Mouse (Mus musculus): Measurements from ENCODE around the gene Fam57a.

The Fam57a gene

GRCm38 (mm10) chr11:76243811-76244546 is 64.5 kb downstream of the Fam57a start:
- in situ Hi-C loops (cut with MboI, MseI) = no loop called here

DNA sequence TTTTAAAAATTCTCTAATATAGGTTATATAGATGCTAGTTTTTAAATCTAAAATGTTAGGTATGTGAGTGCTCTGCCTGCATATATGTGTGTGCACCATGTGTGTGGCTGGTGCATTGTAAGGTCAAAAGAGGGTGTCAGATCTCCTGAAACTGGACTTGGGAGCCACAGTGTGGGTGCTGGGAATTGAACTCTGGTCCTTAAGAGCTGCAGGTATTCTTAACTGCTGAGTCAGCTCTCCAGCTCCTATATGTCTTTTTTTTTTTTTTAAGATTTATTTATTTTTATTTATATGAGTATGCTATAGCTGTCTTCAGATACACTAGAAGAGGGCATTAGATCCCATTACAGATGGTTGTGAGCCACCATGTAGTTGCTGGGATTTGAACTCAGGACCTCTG is 67.0 kb downstream of the Fam57a start:
- in situ Hi-C loops (cut with MboI, MseI) = no loop called here

- in situ Hi-C loops (cut with MboI, MseI) = no loop called here
Measured at GRCm38 (mm10) chr11:76247239-76247638, 67.8 kb downstream of the Fam57a start.

DNA sequence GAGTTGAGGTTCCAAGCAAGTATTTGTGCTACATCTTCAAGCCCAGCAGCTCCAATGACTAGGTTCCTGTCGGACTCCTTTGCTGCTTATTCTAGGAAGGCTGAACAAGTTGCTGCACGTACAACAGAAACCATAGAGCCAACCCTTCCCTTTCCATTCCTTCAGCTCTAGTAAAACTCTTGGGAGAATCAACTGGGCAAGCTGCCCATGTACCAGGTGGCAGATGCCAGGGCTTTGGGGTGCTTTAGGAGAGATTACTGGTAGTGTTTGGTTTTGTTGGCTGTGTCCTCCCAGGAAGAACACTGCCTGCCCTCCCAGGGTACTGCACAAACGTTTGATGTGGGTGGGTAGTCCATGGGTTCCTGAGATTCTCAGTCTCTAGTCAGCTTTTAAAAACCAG is 72.6 kb downstream of the Fam57a start:
- in situ Hi-C loops (cut with MboI, MseI) = loop anchor here (5.0 kb wide), 1 partner anchor 155 kb away; the partner anchor contains the start of gene Timm22

DNA sequence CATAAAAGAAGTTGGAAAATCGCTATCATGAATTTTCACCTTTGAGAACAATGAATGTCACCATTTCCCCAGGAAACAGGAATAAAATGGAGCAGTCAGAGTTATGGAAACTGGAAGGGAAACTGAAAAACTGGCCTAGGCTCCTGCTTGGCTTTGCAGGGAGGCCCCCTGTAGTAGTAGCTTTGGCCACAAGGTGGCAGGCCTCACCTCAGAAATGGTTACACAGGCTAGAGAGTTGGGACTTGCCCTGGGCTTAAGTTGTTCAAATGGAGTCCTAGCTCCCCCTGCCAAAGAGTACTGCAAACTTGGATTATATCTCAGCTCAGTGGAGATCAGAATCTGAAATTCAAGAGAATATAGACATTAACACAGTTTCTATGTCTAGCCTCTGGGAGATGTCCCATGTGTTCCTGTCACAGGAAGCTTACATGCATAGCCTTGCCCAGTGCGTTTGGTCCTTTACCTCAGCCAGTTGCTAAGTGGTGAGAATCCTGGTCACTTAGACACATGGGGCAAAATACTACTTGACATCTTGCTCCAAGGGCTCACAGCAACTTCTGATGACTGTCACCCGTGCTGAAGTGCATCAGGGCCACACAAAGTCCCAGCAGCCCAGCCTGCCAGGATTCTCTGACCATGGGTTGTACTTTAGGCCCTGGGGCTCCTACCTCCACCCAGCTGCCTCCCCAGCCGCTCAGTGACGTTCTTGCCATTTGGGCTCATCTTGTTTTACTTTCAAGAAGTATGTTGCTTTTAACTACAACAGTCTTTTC is 73.9 kb downstream of the Fam57a start:
- in situ Hi-C loops (cut with MboI, MseI) = loop anchor here (5.0 kb wide), 1 partner anchor 154 kb away; the partner anchor contains the start of gene Timm22

DNA sequence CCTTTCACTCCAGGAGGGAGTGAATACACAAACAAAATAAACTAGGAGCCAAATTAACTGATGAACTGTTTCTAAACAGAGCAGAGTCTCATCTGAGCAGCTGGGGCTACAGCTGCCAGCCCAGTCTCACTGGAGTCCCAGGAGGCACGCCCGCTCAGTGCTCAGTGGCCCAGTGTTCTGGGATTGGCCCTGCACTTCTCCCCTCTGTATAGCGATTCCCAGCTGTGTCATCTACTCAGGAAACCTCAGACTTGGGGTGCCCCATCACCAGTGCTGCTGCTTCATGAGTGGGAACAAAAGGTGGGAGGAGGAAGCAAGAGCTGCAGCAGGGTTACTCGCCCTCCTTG is 74.4 kb downstream of the Fam57a start:
- in situ Hi-C loops (cut with MboI, MseI) = loop anchor here (5.0 kb wide), 1 partner anchor 153 kb away; the partner anchor contains the start of gene Timm22

DNA sequence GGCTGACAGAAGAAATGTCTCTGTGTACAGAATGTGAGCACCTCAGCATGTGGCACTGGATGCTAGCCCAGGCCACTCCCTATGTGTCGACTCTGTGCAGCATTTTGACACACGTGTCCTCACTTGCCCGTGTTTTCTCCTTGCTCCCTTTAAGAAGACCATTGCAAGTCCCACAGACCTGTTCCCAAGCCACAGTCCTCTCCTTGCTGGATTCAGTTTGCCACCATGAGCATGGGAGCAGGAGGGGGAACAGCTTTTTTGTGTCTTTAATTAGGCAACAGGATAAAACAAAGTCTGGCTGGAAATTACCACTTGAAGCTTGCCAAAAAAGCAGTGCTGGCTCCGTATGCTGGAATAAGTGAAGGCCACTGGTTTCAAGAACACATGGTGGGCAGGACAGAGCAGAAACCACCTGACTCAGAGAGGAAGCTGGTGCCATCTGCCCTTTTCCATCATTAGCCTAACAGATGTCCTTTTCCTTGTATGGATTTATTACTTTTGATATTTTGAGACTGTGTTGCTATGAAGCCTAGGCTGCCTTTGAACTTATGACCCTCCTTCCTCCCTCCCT is 76.0 kb downstream of the Fam57a start:
- in situ Hi-C loops (cut with MboI, MseI) = no loop called here

- in situ Hi-C loops (cut with MboI, MseI) = no loop called here
Measured at GRCm38 (mm10) chr11:76256129-76256528, 76.7 kb downstream of the Fam57a start.

DNA sequence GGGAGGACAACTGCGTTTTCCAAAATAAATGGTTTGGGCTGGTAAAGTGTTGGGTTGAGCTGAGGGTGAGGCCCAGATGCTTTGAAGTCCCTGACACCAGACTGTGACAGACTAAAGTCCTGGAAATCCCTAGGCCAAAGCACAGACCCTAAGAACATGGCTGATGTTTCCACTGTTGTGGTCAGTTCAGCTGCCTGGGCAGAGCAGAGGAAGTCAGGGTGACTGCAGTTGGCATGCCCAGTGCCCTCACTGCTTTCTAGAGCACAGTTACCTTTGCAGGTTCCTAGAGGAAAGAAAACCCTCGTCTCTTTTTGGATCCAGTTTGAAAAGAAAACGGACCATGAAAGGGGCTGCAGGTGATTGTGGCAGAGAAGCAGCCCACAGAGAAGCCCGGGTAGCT is 77.9 kb downstream of the Fam57a start:
- in situ Hi-C loops (cut with MboI, MseI) = no loop called here

GRCm38 (mm10) chr11:76258511-76258910 is 79.0 kb downstream of the Fam57a start:
- in situ Hi-C loops (cut with MboI, MseI) = no loop called here

DNA sequence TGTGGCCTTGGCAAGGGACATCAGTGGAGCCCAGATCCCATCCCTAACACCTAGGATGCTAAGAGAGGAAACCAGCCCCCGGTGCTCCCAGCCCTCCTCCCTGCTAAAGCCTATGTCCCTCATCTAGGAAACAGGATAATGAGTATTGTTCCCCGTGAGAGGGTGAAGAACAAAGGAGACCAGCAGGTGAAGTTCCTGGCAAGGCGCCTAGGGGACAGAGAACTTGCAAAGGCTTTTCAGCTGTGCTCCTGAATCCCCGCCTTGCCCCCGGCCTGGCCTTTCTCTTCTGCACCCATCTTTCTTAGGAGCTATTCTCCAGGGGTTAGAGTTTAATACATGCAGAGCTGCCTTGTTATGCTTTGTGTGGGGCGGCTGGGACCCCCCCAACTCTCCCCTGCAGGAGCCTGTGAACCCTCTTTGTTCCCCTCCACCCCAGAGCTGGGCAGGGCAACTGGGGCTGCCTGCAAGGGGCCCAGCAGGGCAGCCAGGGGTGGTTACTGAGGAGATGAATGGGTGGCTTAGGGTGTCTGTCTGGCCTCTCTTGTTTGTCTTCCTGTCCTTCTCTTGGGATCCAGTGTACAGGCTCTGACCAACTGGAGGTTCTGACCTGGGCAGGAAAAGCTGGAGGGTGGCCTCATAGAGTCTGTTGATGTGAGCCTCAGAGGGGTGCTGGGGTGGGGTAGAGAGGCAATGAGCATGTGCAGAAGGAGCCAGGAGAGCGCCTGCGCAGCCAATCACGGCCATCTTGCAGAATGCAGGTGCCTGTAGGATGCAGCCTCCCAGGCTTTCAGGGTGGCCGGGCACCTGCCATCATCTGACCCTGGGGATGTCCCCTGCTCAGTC is 81.0 kb downstream of the Fam57a start:
- in situ Hi-C loops (cut with MboI, MseI) = no loop called here

GRCm38 (mm10) chr11:76261224-76261623 is 81.8 kb downstream of the Fam57a start:
- in situ Hi-C loops (cut with MboI, MseI) = no loop called here

GRCm38 (mm10) chr11:76262611-76263351 is 83.3 kb downstream of the Fam57a start:
- in situ Hi-C loops (cut with MboI, MseI) = no loop called here

All from T-helper 2 cell (primary cell).